Mouse (Mus musculus): Measurements from ENCODE around the gene Hap1.

DNA sequence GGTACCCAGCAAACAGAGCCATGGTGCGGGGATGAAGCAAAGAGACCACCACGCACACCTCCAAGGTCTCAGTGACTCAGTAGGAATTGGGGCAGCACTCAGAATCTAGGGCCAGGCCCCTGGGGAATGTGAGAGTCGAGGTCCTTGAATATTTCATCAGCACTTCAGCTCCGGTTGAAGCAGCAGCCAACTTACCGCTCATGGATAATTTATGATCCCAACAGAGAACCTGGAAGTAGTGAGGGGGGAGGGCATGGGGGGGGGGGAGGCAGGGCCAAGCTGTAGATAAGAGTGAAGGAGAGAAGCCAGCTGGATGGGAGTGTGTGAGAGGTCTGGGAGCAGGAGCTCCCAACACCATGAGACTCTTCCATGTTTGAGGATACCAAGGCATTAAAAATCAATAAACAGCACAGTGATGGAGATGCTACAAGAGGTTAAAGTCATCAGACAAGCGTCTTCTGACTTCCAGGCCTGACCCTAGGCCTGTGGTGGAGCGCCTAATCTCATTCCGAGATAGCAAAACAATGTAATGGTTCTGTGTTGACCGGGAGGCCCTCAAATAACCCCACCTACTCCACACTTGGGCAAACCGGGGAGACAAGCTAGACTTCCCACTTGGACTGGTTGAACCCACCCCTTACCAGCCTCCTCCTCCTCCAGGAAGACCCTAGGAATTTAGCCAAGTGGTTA lies 47.7 kb upstream of the Hap1 start:
- TF ChIP-seq MAX (IDR thresholded peaks at IDR 0.05; ENCODE audit: low read length) = no peak
- no peak for TF ChIP-seq ETS1 (IDR thresholded peaks at IDR 0.05; ENCODE audit: low read depth, low read length)
- no peak for TF ChIP-seq ZNF384 (IDR thresholded peaks at IDR 0.05; ENCODE audit: low read depth, low read length)
- no peak for TF ChIP-seq POLR2A (IDR thresholded peaks at IDR 0.05; ENCODE audit: control insufficient read depth in 1 of 2, insufficient read depth in 1 of 2, low read depth in 1 of 2, low read length in 2 of 2, poor library complexity in 1 of 2)
- no peak for TF ChIP-seq ELF1 (IDR thresholded peaks at IDR 0.05; ENCODE audit: low read depth, low read length)
- no peak for TF ChIP-seq CTCF (IDR thresholded peaks at IDR 0.05 in 2 of 3, conservative IDR thresholded peaks at IDR 0.05 in 1 of 3; ENCODE audit: control insufficient read depth in 1 of 3, insufficient read depth in 1 of 3, low read depth in 2 of 3, low read length in 3 of 3, poor library complexity in 1 of 3, severe bottlenecking in 1 of 3)
- TF ChIP-seq UBTF (IDR thresholded peaks at IDR 0.05; ENCODE audit: borderline replicate concordance, insufficient read depth, low read depth, low read length) = no peak
- TF ChIP-seq SIN3A (IDR thresholded peaks at IDR 0.05; ENCODE audit: low read length) = no peak
- no peak for TF ChIP-seq MYC (IDR thresholded peaks at IDR 0.05; ENCODE audit: low read depth, low read length)
